Mouse (Mus musculus) testis, adult 2 months (tissue): ENCODE data around the gene Eps8. TPM values are rescaled to one million over a fixed set of nuclear protein-coding genes. Genes with fewer than 3 reads are reported as not detected.

Source experiments
- H3K27ac ChIP-seq: fragments of 200-500 bp; 2 replicates; pipeline ENCODE4 v1.5.1; 2012; ENCODE audit warnings: low read depth, low read length; ENCODE audit not compliant: control insufficient read depth, insufficient read depth
- H3K27me3 ChIP-seq: fragments of 200-500 bp; 2 replicates; pipeline ENCODE4 v1.6.1; 2012; ENCODE audit warnings: mild to moderate bottlenecking, low read length, moderate library complexity; ENCODE audit not compliant: control insufficient read depth, insufficient read depth
- H3K36me3 ChIP-seq: fragments of 200-500 bp; 2 replicates; pipeline ENCODE4 v1.6.1; 2012; ENCODE audit warnings: mild to moderate bottlenecking, low read length; ENCODE audit not compliant: control insufficient read depth, insufficient read depth
- H3K4me1 ChIP-seq: fragments of 200-500 bp; 2 replicates; pipeline ENCODE4 v1.6.1; 2012; ENCODE audit warnings: low read length; ENCODE audit not compliant: control insufficient read depth, insufficient read depth
- H3K4me3 ChIP-seq: fragments of 200-500 bp; 2 replicates; pipeline ENCODE4 v1.5.1; 2012; ENCODE audit warnings: low read depth, mild to moderate bottlenecking, low read length, moderate library complexity, mixed read lengths; ENCODE audit not compliant: control insufficient read depth
- CTCF ChIP-seq: fragments of 200-500 bp; IDR thresholded peaks from 2 replicates; pipeline ENCODE4 v1.5.1; 2012; ENCODE audit warnings: low read depth, mild to moderate bottlenecking, inconsistent platforms, low read length, moderate library complexity; ENCODE audit not compliant: control insufficient read depth, insufficient read depth, insufficient replicate concordance
- POLR2A ChIP-seq: fragments of 200-500 bp; IDR thresholded peaks from 2 replicates; pipeline ENCODE4 v1.6.1; 2012; ENCODE audit warnings: low read depth, mild to moderate bottlenecking, inconsistent platforms, low read length, moderate library complexity; ENCODE audit not compliant: control insufficient read depth
- polyA plus RNA-seq: library from polyadenylated mRNA; depleted of rRNA; stranded (reverse); fragments of >200 nt; gene quantifications from 2 replicates; pipeline ENCODE4 v1.2.3, GENCODE M21; 2012

Eps8 gene
- polyA plus RNA-seq, 1 experiment, result 5.4 TPM

- no peaks in the 10 kb centered on the region for H3K27me3 ChIP-seq
- no peaks in the 10 kb centered on the region for H3K36me3 ChIP-seq
- H3K4me1 ChIP-seq, result no peaks in the 10 kb centered on the region
- no peak overlapping the region for H3K4me3 ChIP-seq
- H3K27ac ChIP-seq, result no peak overlapping the region
- TF ChIP-seq CTCF (no peak), POLR2A (no peak)
Observed at GRCm38 (mm10) chr6:137690550-137691119, 36.0 kb upstream of the Eps8 start.

DNA sequence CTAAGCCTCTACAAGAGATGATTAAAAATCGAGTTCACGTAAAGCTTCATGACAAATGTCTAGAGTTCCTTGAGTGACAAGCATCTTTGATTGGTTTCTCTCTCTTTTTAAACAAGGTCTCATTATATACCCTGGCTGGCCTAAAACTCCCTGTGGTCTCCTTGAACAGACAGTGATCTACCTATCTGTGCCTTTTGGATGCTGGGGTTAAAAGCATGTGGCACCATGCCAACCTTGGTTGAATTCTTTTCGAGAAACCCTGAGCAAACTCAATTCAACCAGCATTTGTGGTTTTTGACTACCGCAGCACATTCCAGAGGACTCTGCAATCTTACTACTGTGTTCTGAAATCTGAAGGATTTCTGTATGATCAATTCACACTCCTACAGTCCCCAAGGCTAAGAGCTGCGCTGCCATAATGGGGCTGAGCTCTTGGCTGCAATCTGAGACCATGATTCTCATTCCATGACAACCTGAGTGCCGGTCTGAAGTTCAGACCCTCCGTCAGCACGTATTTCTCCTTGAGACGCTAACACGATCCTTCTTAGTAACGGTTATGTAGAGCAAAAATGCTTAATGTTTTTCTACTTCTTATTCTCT is 33.9 kb upstream of the Eps8 start:
- Histone ChIP-seq H3K27ac (no peak overlapping the region), H3K4me3 (no peak overlapping the region), H3K4me1 (no peaks in the 10 kb centered on the region), H3K36me3 (no peaks in the 10 kb centered on the region), H3K27me3 (no peaks in the 10 kb centered on the region)
- no peak for TF ChIP-seq POLR2A
- no peak for TF ChIP-seq CTCF

GRCm38 (mm10) chr6:137688079-137688478 is 33.4 kb upstream of the Eps8 start:
- no peaks in the 10 kb centered on the region for H3K36me3 ChIP-seq

DNA sequence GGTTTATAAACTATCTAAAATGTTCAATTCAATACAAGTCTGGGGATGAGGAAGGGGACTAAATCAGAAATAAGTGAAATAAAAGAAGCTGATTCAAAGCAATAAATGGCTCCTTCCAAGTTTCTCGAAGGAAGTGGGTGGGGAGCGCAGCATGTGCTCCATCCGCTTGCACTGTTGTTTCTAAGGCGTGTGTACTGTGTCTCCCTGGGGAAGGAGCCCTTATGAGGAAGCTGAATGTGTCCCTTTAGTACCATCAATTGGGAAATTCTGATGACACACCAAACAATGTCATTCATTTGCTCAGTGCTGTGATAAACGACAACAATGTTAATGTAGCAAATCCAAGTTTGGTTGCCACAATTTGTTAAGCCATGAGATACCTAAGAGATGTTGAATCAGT is 33.0 kb upstream of the Eps8 start:
- H3K4me1 ChIP-seq, result no peaks in the 10 kb centered on the region
- TF ChIP-seq CTCF, result no peak
- TF ChIP-seq POLR2A, result no peak
- H3K27me3 ChIP-seq, result no peaks in the 10 kb centered on the region
- no peak overlapping the region for H3K27ac ChIP-seq
- no peaks in the 10 kb centered on the region for H3K36me3 ChIP-seq
- H3K4me3 ChIP-seq, result no peak overlapping the region

More at GRCm38 (mm10) chr6:137688079-137688478, 33.4 kb upstream of the Eps8 start:
- H3K4me3 ChIP-seq, result no peak overlapping the region
- TF ChIP-seq POLR2A, result no peak
- H3K4me1 ChIP-seq, result no peaks in the 10 kb centered on the region
- no peaks in the 10 kb centered on the region for H3K27me3 ChIP-seq
- H3K27ac ChIP-seq, result no peak overlapping the region

GRCm38 (mm10) chr6:137682629-137683028 is 28.0 kb upstream of the Eps8 start:
- Histone ChIP-seq H3K4me1 (no peaks in the 10 kb centered on the region), H3K27ac (no peak overlapping the region)
- TF ChIP-seq CTCF, result no peak
- no peak for TF ChIP-seq POLR2A

GRCm38 (mm10) chr6:137681000-137681399 is 26.3 kb upstream of the Eps8 start:
- Histone ChIP-seq H3K27ac (no peak overlapping the region), H3K4me3 (no peak overlapping the region), H3K27me3 (no peaks in the 10 kb centered on the region), H3K4me1 (no peaks in the 10 kb centered on the region), H3K36me3 (no peaks in the 10 kb centered on the region)
- TF ChIP-seq POLR2A, result no peak

More at GRCm38 (mm10) chr6:137682629-137683028, 28.0 kb upstream of the Eps8 start:
- no peaks in the 10 kb centered on the region for H3K27me3 ChIP-seq
- no peaks in the 10 kb centered on the region for H3K36me3 ChIP-seq
- H3K4me3 ChIP-seq, result no peak overlapping the region

DNA sequence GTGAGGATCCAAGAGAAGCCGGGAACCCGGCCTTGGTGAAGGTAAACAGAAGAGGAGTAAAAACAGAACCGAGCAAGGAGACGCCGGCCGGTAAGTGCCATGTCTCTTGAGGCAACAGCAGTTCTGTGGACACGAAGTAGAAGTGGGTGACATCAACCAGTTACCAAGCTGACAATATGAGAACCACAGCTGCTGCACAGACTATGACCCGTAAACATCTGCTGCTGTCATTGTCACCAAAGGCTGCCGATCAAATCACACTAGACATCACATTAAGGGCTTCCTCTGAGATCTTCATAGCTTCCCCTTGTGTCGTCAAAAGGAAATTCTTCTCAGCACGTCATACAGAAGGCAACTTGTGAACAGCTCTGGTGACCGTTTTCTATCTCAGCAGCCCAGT is 21.9 kb upstream of the Eps8 start:
- no peaks in the 10 kb centered on the region for H3K27me3 ChIP-seq
- no peaks in the 10 kb centered on the region; the same call in 1 of the 2 replicates for H3K4me1 ChIP-seq
- H3K36me3 ChIP-seq, result no peaks in the 10 kb centered on the region
- TF ChIP-seq CTCF (no peak), POLR2A (no peak)
- H3K4me3 ChIP-seq, result no peak overlapping the region
- no peak overlapping the region for H3K27ac ChIP-seq

DNA sequence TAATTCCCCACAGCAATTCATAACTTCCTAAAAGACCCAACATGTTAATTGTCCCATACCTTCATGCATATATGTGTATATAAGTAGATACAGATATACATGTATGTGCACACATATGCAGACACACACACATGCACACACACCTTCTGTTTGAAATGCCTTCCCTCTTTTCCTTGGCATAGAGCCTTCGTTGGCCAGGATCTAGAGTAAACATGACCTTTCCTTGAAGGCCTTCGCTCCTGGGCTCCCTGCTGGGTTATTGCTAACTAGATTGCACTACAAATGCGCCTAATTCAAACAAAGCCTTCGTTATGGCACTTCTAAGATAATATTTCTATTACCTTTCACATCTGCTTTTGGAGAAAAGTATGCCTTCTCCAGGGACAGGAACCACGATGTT is 20.9 kb upstream of the Eps8 start:
- Histone ChIP-seq H3K4me3 (no peak overlapping the region), H3K27me3 (no peaks in the 10 kb centered on the region), H3K27ac (no peak overlapping the region), H3K4me1 (no peaks in the 10 kb centered on the region; the same call in 1 of the 2 replicates), H3K36me3 (no peaks in the 10 kb centered on the region)
- TF ChIP-seq POLR2A (no peak), CTCF (no peak)
